Mouse (Mus musculus): ENCODE data around the gene Nit1. TPM values are rescaled to one million over a fixed set of nuclear protein-coding genes. Genes with fewer than 3 reads are reported as not detected.
A peak's percentile ranks its signal among the peaks of the same experiment; 100 is the strongest.

Nit1 gene
- total RNA-seq, 2 experiments from 2014 or later, result 40.5 to 41.4 TPM

- no peak for DNase-seq (ENCODE audit: low spot score in 2 of 2)
Observed at GRCm38 (mm10) chr1:171295063-171295402, 50.4 kb downstream of the Nit1 start.

- DNase-seq (ENCODE audit: low spot score in 2 of 2), result peak; percentile 88 to 91
Observed at GRCm38 (mm10) chr1:171294298-171295062, 51.0 kb downstream of the Nit1 start, which contains the start of gene Ufc1. Ufc1 (minus strand) TSS chr1:171295024.

- DNase-seq (ENCODE audit: low spot score in 2 of 2), result no peak
Observed at GRCm38 (mm10) chr1:171293906-171294297, 51.5 kb downstream of the Nit1 start.

GRCm38 (mm10) chr1:171293351-171293750, 52.1 kb downstream of the Nit1 start:
- no peak for DNase-seq (ENCODE audit: low spot score in 2 of 2)

- no peak for DNase-seq (ENCODE audit: low spot score in 2 of 2)
Observed at GRCm38 (mm10) chr1:171288328-171288727, 57.1 kb downstream of the Nit1 start.

Other genes with a start within 250 kb of the Nit1 start
- gene Cfap126, start 231.7 kb downstream of the Nit1 start, total RNA-seq (2021), result 1 to 10 TPM; 1.8 to 3.9 TPM
- 100 to 1,000 TPM; 196 to 214 TPM for gene Sdhc, start 195.0 kb downstream of the Nit1 start, total RNA-seq (2021)
- not detected for gene Mpz, start 194.9 kb downstream of the Nit1 start, total RNA-seq (2021)
- gene Pcp4l1, start 149.4 kb downstream of the Nit1 start, total RNA-seq (2021), result 10 to 100 TPM; 43.1 to 44.4 TPM
- gene Nr1i3, start 131.7 kb downstream of the Nit1 start, total RNA-seq (2021), result under 1 TPM in 1 of 2 experiments, not detected in 1; 0.12 TPM
- 10 to 100 TPM; 66.3 to 75.2 TPM for gene Tomm40l, start 123.1 kb downstream of the Nit1 start, total RNA-seq (2021)
- 1 to 10 TPM; 1.3 to 3.2 TPM for gene Apoa2, start 120.6 kb downstream of the Nit1 start, total RNA-seq (2021)
- gene Fcer1g, start 111.3 kb downstream of the Nit1 start, total RNA-seq (2021), result 10 to 100 TPM; 14.4 to 14.6 TPM
- gene Adamts4, start 95.2 kb downstream of the Nit1 start, total RNA-seq (2021), result 10 to 100 TPM; 31.5 to 34.6 TPM
- gene Ndufs2, start 94.3 kb downstream of the Nit1 start, total RNA-seq (2021), result 100 to 1,000 TPM; 274 to 282 TPM
- gene B4galt3, start 75.3 kb downstream of the Nit1 start, total RNA-seq (2021), result 10 to 100 TPM; 54.8 to 62.8 TPM
- gene Ppox, start 64.5 kb downstream of the Nit1 start, total RNA-seq (2021), result 10 to 100 TPM; 24.2 to 25.2 TPM
- 10 to 100 TPM; 49.2 to 53.6 TPM for gene Usp21, start 57.7 kb downstream of the Nit1 start, total RNA-seq (2021)
- gene Ufc1, start 50.6 kb downstream of the Nit1 start, total RNA-seq (2021), result 100 to 1,000 TPM; 112 TPM
- gene Dedd, start 16.5 kb downstream of the Nit1 start, total RNA-seq (2021), result 10 to 100 TPM; 32.4 to 32.7 TPM
- gene Pfdn2, start within 50 bp of the Nit1 start, total RNA-seq (2021), result 100 to 1,000 TPM; 123 to 135 TPM
- 1 to 10 TPM; 6.8 to 7.4 TPM for gene Klhdc9, start 15.2 kb upstream of the Nit1 start, total RNA-seq (2021)
- 1 to 10 TPM; 2.1 to 3.1 TPM for gene Nectin4, start 24.5 kb upstream of the Nit1 start, total RNA-seq (2021)
- gene Arhgap30, start 43.3 kb upstream of the Nit1 start, total RNA-seq (2021), result 1 to 10 TPM; 2.1 to 2.4 TPM
- 100 to 1,000 TPM; 129 to 135 TPM for gene Usf1, start 65.7 kb upstream of the Nit1 start, total RNA-seq (2021)
- gene Tstd1, start 73.2 kb upstream of the Nit1 start, total RNA-seq (2021), result 1 to 10 TPM; 2.6 to 2.9 TPM
- 1 to 10 TPM; 6.9 to 7.7 TPM for gene F11r, start 91.9 kb upstream of the Nit1 start, total RNA-seq (2021)
- 1 to 10 TPM; 7.5 to 8.9 TPM for gene Alyref2, start 157.8 kb upstream of the Nit1 start, total RNA-seq (2021)
- not detected for gene Itln1, start 189.6 kb upstream of the Nit1 start, total RNA-seq (2021)
- not detected for gene Cd244a, start 213.5 kb upstream of the Nit1 start, total RNA-seq (2021)

Measured in layer of hippocampus, postnatal 14 days (tissue).